Mouse (Mus musculus) MEL (cell line): ENCODE data around the gene Timm29. TPM values are rescaled to one million over a fixed set of nuclear protein-coding genes. Genes with fewer than 3 reads are reported as not detected.

ENCODE experiments used
- DNase-seq: peaks from one replicate; pipeline ENCODE4 v3.0.0; 2011; ENCODE audit warnings: low read depth, low spot score
- H3K27ac ChIP-seq: 2 replicates; pipeline ENCODE4 v1.5.1; 2012; ENCODE audit warnings: low read depth, mild to moderate bottlenecking, control low read depth, low read length, moderate library complexity; ENCODE audit not compliant: control insufficient read depth
- H3K27me3 ChIP-seq, 2 experiments: fragments of 150-350 bp in 1 of 2; sonication (generic) in 1 of 2; 2 replicates each; pipeline ENCODE4 v1.6.1; 2012; ENCODE audit warnings: low read length in 2 of 2, mild to moderate bottlenecking in 2 of 2, improper control_type of control experiment in 1 of 2, moderate library complexity in 1 of 2; ENCODE audit not compliant: insufficient read depth in 2 of 2, control insufficient read depth in 1 of 2
- H3K36me3 ChIP-seq, 2 experiments: 2 replicates each; pipeline ENCODE4 v1.6.1; 2012 to 2014; ENCODE audit warnings: low read length in 2 of 2, improper control_type of control experiment in 1 of 2, inconsistent platforms in 1 of 2, mild to moderate bottlenecking in 1 of 2; ENCODE audit not compliant: insufficient read depth in 2 of 2, control insufficient read depth in 1 of 2
- H3K4me1 ChIP-seq, 2 experiments: fragments of 150-350 bp in 1 of 2; sonication (generic) in 1 of 2; 2 replicates each; pipeline ENCODE4 v1.6.1; 2012; ENCODE audit warnings: low read length in 2 of 2, improper control_type of control experiment in 1 of 2, mild to moderate bottlenecking in 1 of 2; ENCODE audit not compliant: insufficient read depth in 2 of 2, control insufficient read depth in 1 of 2
- H3K4me3 ChIP-seq, 2 experiments: fragments of 150-350 bp in 1 of 2; sonication (generic) in 1 of 2; 2 replicates each; pipeline ENCODE4 v1.5.1; 2012; ENCODE audit warnings: low read depth in 2 of 2, low read length in 2 of 2, mild to moderate bottlenecking in 2 of 2, moderate library complexity in 2 of 2, control low read depth in 1 of 2, improper control_type of control experiment in 1 of 2; ENCODE audit not compliant: control insufficient read depth in 1 of 2, insufficient read depth in 1 of 2
- H3K79me2 ChIP-seq: 2 replicates; pipeline ENCODE4 v1.6.1; 2012; ENCODE audit warnings: mild to moderate bottlenecking, low read length, moderate library complexity; ENCODE audit not compliant: control insufficient read depth, poor library complexity, insufficient read depth
- H3K9ac ChIP-seq: 2 replicates; pipeline ENCODE4 v1.6.1; 2012; ENCODE audit warnings: low read depth, mild to moderate bottlenecking, control low read depth, low read length, moderate library complexity; ENCODE audit not compliant: control insufficient read depth, poor library complexity, severe bottlenecking
- H3K9me3 ChIP-seq: fragments of 150-350 bp; sonication (generic); replicated peaks from 2 replicates; pipeline ENCODE4 v1.6.1; 2012; ENCODE audit warnings: mild to moderate bottlenecking, low read length, improper control_type of control experiment, moderate library complexity; ENCODE audit not compliant: insufficient read depth
- CTCF ChIP-seq, 3 experiments: IDR thresholded peaks in 2 of 3; conservative IDR thresholded peaks in 1 of 3; 2 replicates each; pipeline ENCODE4 v1.5.1; 2011 to 2012; ENCODE audit warnings: low read length in 3 of 3, low read depth in 2 of 3, mild to moderate bottlenecking in 2 of 3, improper control_type of control experiment in 1 of 3, inconsistent platforms in 1 of 3, mixed read lengths in 1 of 3, moderate library complexity in 1 of 3; ENCODE audit not compliant: control insufficient read depth in 1 of 3, insufficient read depth in 1 of 3, poor library complexity in 1 of 3, severe bottlenecking in 1 of 3
- E2F4 ChIP-seq: IDR thresholded peaks from 2 replicates; pipeline ENCODE4 v1.6.1; 2011; ENCODE audit warnings: low read depth, low read length, improper control_type of control experiment, borderline replicate concordance
- EP300 ChIP-seq, 2 experiments: IDR thresholded peaks; 2 replicates each; pipeline ENCODE4 v1.6.1; 2011; ENCODE audit warnings: improper control_type of control experiment in 2 of 2, low read length in 2 of 2, low read depth in 1 of 2, mild to moderate bottlenecking in 1 of 2
- GATA1 ChIP-seq: IDR thresholded peaks from 2 replicates; pipeline ENCODE4 v1.6.1; 2011; ENCODE audit warnings: low read depth, low read length, improper control_type of control experiment
- HCFC1 ChIP-seq: IDR thresholded peaks from 2 replicates; pipeline ENCODE4 v1.6.1; 2012; ENCODE audit warnings: low read depth, mild to moderate bottlenecking, inconsistent platforms, low read length, improper control_type of control experiment, moderate library complexity
- MEF2A ChIP-seq: IDR thresholded peaks from 2 replicates; pipeline ENCODE4 v1.6.1; 2014; ENCODE audit warnings: low read depth, mild to moderate bottlenecking, inconsistent platforms, low read length, improper control_type of control experiment; ENCODE audit not compliant: poor library complexity, insufficient replicate concordance, severe bottlenecking; ENCODE audit errors: extremely low read depth
- NRF1 ChIP-seq: IDR thresholded peaks from 2 replicates; pipeline ENCODE4 v1.6.1; 2014; ENCODE audit warnings: low read depth, mild to moderate bottlenecking, inconsistent platforms, low read length, improper control_type of control experiment, moderate library complexity; ENCODE audit not compliant: poor library complexity, insufficient read depth, severe bottlenecking
- POLR2A ChIP-seq, 2 experiments: IDR thresholded peaks; 2 replicates each; pipeline ENCODE4 v1.6.1; 2011 to 2012; ENCODE audit warnings: low read length in 2 of 2, mild to moderate bottlenecking in 2 of 2, control low read depth in 1 of 2, improper control_type of control experiment in 1 of 2, low read depth in 1 of 2, moderate library complexity in 1 of 2; ENCODE audit not compliant: control insufficient read depth in 1 of 2, insufficient read depth in 1 of 2, poor library complexity in 1 of 2
- RAD21 ChIP-seq: IDR thresholded peaks from 2 replicates; pipeline ENCODE4 v1.6.1; 2011; ENCODE audit warnings: mild to moderate bottlenecking, low read depth, low read length, improper control_type of control experiment
- RCOR1 ChIP-seq: IDR thresholded peaks from 2 replicates; pipeline ENCODE4 v1.6.1; 2012; ENCODE audit warnings: low read depth, mild to moderate bottlenecking, inconsistent platforms, low read length, improper control_type of control experiment
- SMC3 ChIP-seq: IDR thresholded peaks from 2 replicates; pipeline ENCODE4 v1.6.1; 2011; ENCODE audit warnings: low read depth, low read length, improper control_type of control experiment
- TBP ChIP-seq: IDR thresholded peaks from 2 replicates; pipeline ENCODE4 v1.8.0; 2011; ENCODE audit warnings: low read depth, low read length, improper control_type of control experiment
- TCF12 ChIP-seq: IDR thresholded peaks from 2 replicates; pipeline ENCODE4 v1.6.1; 2014; ENCODE audit warnings: low read depth, mild to moderate bottlenecking, inconsistent platforms, low read length, improper control_type of control experiment, moderate library complexity
- USF1 ChIP-seq: IDR thresholded peaks from 2 replicates; pipeline ENCODE4 v1.6.1; 2014; ENCODE audit warnings: low read depth, mild to moderate bottlenecking, inconsistent platforms, low read length, improper control_type of control experiment, moderate library complexity
- ZKSCAN1 ChIP-seq: IDR thresholded peaks from 2 replicates; pipeline ENCODE4 v1.6.1; 2012; ENCODE audit warnings: low read depth, mild to moderate bottlenecking, inconsistent platforms, low read length, improper control_type of control experiment, moderate library complexity
- ZNF384 ChIP-seq: IDR thresholded peaks from 2 replicates; pipeline ENCODE4 v1.6.1; 2012; ENCODE audit warnings: low read depth, mild to moderate bottlenecking, inconsistent platforms, low read length, improper control_type of control experiment
- polyA plus RNA-seq, 2 experiments: library from polyadenylated mRNA; stranded (reverse) in 1 of 2; unstranded in 1 of 2; fragments of >175 nt in 1 of 2; fragments of >200 nt in 1 of 2; gene quantifications; 2 replicates each; pipeline versions ENCODE4 v1.2.1 to v1.2.4; 2012; ENCODE audit warnings: low replicate concordance in 2 of 2, low read depth in 1 of 2; ENCODE audit not compliant: insufficient read length in 2 of 2, insufficient read depth in 1 of 2, missing spikeins in 1 of 2
- total RNA-seq: library from RNA; depleted of rRNA; stranded (reverse); fragments of 300-350 nt; gene quantifications from 2 replicates; pipeline ENCODE4 v1.2.3, GENCODE M21; 2012

Gene Timm29
- total and polyA plus RNA-seq, 3 experiments, result 45.8 to 163 (median 87.9) TPM

GRCm38 (mm10) chr9:21622676-21623075 is 30.2 kb downstream of the Timm29 start:
- Histone ChIP-seq H3K4me3 (no peak overlapping the region), H3K4me1 (peaks cover 5 to 10% of the 10 kb centered on the region in 2 experiments), H3K9me3 (no peaks in the 10 kb centered on the region), H3K36me3 (peaks cover 29 to 30% of the 10 kb centered on the region in 2 experiments), H3K27ac (no peak overlapping the region), H3K27me3 (no peaks in the 10 kb centered on the region), H3K9ac (no peak overlapping the region), H3K79me2 (peaks cover 94% of the 10 kb centered on the region)
- TF ChIP-seq POLR2A (IDR thresholded peaks at IDR 0.05; ENCODE audit: control insufficient read depth in 1 of 2, insufficient read depth in 1 of 2, low read depth in 1 of 2, low read length in 2 of 2, poor library complexity in 1 of 2) (no peak), GATA1 (peak; percentile 72), MEF2A (no peak)
- no peak for DNase-seq

- peaks cover 6 to 20% of the 10 kb centered on the region in 2 experiments for H3K36me3 ChIP-seq
- no peaks in the 10 kb centered on the region for H3K27me3 ChIP-seq
- no peaks in the 10 kb centered on the region for H3K4me1 ChIP-seq
- H3K9me3 ChIP-seq, result no peaks in the 10 kb centered on the region
- no peak overlapping the region for H3K27ac ChIP-seq
- TF ChIP-seq ZNF384, result peak; percentile 69
- peak; percentile 50; the same call in 1 of the 2 replicates for TF ChIP-seq RCOR1
- no peak for TF ChIP-seq NRF1
- no peak overlapping the region for H3K9ac ChIP-seq
- H3K79me2 ChIP-seq, result peaks cover 85% of the 10 kb centered on the region
- H3K4me3 ChIP-seq, result no peak overlapping the region
- no peak for DNase-seq
These were observed 33.1 kb downstream of the Timm29 start for GRCm38 (mm10) chr9:21625342-21626339.

GRCm38 (mm10) chr9:21626571-21626970 is 34.0 kb downstream of the Timm29 start:
- Histone ChIP-seq H3K27ac (no peak overlapping the region), H3K36me3 (peaks cover 3 to 23% of the 10 kb centered on the region in 2 experiments; a peak in 3 of 4 replicates), H3K27me3 (no peaks in the 10 kb centered on the region), H3K9ac (no peak overlapping the region), H3K9me3 (no peaks in the 10 kb centered on the region), H3K79me2 (peaks cover 83% of the 10 kb centered on the region), H3K4me3 (no peak overlapping the region), H3K4me1 (no peaks in the 10 kb centered on the region)
- TF ChIP-seq NRF1 (no peak), ZKSCAN1 (no peak), GATA1 (no peak), RAD21 (peak; percentile 43), USF1 (no peak), MEF2A (no peak), RCOR1 (no peak), SMC3 (peak; percentile 65), TCF12 (no peak), ZNF384 (peak; percentile 83), EP300 (IDR thresholded peaks at IDR 0.05; ENCODE audit: low read depth in 1 of 2, low read length in 2 of 2) (no peak), HCFC1 (0 out of 2 replicates have a peak, but pooled peaks have one; percentile 39), TBP (no peak), E2F4 (no peak), CTCF (IDR thresholded peaks at IDR 0.05 in 2 of 3, conservative IDR thresholded peaks at IDR 0.05 in 1 of 3; ENCODE audit: control insufficient read depth in 1 of 3, insufficient read depth in 1 of 3, low read depth in 2 of 3, low read length in 3 of 3, poor library complexity in 1 of 3, severe bottlenecking in 1 of 3) (peak; percentile 65 to 88 (median 75))
- DNase-seq, result peak; percentile 81
